Mouse (Mus musculus) stomach, postnatal 0 days (tissue): Measurements from ENCODE around the gene Sqstm1.

ENCODE experiments used
- CTCF ChIP-seq: IDR thresholded peaks from 2 replicates; pipeline ENCODE4 v1.5.1; 2016; ENCODE audit warnings: antibody characterized with exemption, low read depth, mild to moderate bottlenecking, moderate library complexity
- EP300 ChIP-seq: optimal IDR thresholded peaks from 2 replicates; pipeline ENCODE3; 2016; ENCODE audit warnings: antibody characterized with exemption

- TF ChIP-seq CTCF (no peak), EP300 (no peak)
Observed at GRCm38 (mm10) chr11:50168352-50168751, 42.3 kb downstream of the Sqstm1 start.
